Mouse (Mus musculus) lung, postnatal 36 days (tissue): ENCODE measurements at regions not wholly inside any gene's neighbourhood (a gene's known extent, or its start where the extent isn't known, plus 50 kb on each side); places are given as distances from the start of the nearest gene placed in this dataset.

ENCODE experiments used
- DNase-seq: peaks from one replicate; pipeline ENCODE4 v3.0.0; 2022; ENCODE audit warnings: mixed read lengths

DNA sequence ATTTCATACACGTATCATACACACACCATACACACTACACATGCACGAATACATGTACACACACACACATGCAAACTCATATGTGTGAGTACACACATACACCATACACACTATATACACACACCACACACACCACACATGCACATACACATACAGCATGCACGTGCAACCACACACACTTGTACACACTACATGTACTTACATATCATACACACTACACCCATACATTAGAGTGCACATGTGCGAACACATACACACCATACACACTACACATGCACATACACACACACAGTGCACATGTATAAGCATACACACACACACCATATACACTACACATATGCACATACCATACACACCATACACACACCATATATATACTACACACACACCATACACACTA is 117.5 kb downstream of the Psmg1 start:
- DNase-seq = no peak

DNA sequence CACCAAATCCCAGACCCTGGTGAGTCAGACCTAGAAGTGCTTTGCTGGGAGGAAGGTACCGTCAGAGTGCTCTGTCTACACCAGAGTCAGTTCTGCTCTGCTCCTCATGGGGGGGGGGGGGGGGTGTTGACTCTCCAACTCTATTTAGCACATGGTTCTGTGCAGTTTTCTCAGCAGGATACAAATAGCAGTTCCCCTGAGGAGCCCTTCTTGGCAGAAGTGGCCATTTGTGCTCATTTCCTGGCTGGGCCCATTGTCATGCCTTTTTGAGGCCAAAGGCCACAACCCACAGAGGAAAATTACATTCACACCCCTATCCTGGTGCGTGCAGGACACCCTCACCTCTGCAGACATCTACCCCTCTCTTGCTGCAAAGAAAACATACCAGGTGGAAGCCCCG is 118.3 kb downstream of the Psmg1 start:
- DNase-seq = no peak

DNA sequence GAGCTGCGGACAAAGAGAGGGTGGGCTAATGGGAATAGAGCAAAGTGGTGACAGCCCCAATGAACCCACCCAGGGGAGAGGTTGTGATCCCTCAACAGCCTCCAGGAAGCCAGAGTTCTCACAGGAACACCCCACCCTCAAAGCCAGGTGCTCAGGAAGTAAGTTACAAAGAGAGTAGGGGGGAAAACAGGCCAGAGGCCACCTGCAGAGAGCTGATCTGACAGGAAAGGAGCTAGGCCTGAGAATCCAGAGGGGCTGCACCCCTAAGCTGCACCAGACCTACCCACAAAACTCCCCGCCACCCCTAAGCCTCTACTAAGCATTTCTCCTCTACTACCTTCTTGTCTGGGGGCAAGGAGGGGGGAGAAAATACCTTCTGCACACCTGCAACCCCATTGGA is 120.5 kb downstream of the Psmg1 start:
- DNase-seq = no peak

DNA sequence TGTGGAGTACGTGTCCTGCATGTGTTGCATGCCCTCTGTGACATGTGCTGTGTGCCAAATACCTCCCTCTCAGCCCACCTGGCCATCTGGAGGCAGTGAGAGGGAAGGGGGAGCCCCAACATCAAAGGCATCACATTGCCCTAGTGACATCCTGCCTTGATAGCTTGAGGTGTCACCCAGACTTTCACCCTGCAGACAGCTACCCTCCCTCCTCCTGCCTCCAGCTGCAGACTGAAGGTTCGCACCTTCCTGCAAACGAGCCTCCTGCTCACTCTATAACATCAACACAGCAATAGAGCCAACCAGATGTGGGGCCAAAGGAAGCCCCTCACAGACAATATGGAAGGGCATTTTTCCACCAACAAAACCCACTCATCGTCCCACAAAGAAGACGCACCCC is 121.3 kb downstream of the Psmg1 start:
- DNase-seq = no peak

DNA sequence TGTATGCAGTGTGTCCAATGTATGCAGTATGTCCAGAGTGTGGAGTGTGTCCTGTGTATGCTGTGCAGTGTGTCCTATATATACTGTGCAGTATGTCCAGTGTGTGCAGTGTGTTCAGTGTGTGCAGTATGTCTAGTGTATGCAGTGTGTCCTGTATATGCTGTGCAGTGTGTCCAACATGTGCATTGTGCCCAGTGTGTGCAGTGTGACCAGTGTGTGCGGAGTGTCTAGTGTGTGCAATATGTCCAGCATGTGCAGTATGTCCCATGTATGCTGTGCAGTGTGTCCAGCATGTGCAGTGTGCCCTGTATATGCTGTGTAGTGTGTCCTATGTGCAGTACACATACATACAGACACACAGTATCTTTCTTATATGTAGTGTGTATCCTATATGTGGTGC is 121.9 kb downstream of the Psmg1 start:
- DNase-seq = no peak

DNA sequence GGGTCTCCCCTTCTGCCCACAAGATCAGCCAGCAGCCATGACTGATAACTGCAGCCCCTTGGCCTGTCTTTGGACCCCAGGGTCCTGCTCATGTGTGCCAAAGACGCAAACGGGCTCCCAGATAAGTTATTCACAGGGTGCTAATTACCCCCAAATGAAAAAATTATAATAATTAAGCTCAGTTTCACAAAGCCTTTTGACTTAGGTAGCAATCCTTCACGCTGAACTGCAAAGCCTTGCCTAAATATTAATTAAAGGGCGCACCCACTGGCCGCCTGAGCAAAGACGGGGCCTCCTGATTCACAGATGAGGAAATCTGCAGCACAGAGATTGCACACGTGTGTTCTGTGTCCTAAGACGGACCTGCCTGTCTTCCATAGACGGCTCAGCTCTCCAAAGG is 123.2 kb downstream of the Psmg1 start:
- DNase-seq = no peak

DNA sequence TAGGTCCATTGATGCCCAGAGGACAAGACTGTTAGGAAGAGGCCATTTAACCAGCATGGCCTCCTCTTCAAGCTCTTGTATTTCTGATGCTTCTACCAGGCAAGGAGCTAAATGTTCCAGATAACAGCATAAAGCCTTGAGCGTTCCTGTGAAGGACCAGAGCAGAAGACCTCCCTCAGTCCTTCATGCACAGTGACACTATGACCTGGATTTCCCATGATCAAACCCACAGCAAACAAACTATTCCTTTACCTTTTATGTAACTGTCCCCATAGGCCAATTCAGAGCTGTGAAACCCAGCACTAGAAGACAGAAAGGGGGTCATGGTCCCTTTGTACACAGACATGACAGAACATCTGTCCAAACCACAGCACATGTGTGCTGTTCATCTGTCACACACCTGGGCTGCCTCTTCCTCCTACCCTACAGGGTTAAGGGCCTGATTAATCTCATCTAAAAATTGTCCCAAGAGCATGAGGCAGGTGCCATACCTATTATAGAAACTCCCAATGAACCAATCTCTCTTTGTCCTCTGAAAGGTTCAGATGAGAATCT is 123.8 kb downstream of the Psmg1 start:
- DNase-seq = no peak

DNA sequence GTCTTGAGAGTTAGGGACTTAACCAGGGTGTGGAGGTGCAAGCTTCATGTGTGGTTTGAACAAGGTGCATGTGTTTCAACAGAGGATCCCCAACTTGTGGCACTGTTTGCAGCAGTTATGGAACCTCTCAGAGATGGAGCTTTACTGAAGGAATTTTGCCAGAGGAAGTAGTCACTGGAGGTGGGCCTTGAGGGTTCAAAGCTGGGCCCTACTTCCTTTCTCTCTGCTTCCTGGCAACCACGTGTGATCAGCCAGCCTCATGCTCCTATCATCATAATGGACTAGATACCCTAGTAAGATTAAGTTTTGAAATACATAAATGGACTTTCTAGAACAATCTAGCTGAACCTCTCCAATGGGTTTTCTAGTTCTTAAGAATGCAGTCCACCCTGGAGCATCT is 125.2 kb downstream of the Psmg1 start:
- no peak for DNase-seq

DNA sequence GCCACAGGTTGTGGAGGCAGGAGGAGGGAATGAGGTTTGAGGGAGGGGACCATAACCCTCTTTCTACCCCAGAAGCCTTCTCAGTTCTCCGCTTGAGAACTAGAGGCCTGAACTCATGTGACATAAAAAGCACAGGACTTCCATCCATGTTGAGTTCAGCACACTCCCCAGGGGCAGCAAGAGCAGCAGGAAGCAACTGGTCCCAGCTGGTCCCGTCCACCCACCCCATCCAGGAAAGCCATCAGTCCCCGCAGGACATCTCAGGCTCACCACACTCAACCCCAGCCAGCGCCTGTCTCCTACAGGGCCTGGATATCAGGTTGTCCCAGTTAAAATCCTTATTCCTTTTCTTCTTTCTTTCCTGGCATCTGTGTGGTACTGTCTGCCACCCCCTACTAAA is 126.1 kb downstream of the Psmg1 start:
- no peak for DNase-seq

DNA sequence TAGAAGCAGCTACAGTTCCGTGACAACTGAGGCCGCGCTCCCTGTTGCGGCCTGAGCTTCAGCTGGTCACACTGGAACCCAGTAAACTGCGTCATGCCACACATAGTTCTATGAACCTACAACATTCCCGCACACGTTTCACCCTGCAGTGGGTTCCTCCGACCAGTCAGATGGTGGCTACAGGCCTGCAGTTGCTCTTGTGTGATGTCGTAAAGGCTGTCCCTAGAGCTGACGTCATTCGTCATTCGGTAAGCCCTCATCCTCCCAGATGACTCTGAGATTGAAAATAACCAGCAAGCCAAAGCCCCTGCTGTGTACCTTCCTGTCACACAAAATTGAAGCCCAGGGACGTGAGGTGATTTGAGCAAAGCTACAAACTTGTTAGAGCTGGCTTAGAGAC is 126.7 kb downstream of the Psmg1 start:
- no peak for DNase-seq

DNA sequence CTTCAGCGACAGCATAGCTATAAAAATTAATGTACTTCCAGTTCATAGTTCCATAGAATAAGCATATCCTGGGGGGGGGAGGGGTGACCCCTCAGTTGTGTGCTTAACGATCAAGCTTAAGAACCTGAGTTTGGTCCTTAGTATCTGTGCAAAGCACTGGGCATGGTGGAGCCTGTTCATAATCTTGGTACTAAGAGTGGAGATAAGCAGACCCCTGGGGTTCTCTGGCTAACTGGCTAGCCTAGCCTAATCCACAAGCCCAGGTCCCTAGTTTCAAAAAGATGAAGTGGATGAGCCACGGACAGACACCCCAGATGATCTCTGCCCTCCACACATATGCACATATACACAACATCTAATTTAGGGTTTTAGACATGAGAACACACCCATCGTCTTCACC is 127.2 kb downstream of the Psmg1 start:
- no peak for DNase-seq

DNA sequence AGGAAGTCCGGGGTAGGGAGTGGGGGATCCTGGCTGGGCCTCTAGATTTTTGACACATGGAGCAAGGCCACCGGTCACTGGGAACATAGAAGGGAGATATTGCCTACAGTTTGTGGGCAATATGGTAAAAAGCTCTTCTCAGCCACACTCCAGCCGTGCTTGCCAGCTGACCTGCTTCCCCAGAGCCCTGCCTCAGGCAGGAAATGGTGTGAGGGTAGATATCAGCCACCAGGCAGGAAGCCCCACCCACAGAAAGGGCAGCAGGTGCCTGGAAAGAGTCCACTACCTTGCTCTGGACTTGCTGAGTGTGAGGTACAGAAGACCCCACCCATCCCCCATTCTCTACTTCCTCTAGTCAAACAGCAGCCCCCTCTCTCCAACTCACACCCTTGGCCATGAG is 128.1 kb downstream of the Psmg1 start:
- DNase-seq = peak; percentile 60

DNA sequence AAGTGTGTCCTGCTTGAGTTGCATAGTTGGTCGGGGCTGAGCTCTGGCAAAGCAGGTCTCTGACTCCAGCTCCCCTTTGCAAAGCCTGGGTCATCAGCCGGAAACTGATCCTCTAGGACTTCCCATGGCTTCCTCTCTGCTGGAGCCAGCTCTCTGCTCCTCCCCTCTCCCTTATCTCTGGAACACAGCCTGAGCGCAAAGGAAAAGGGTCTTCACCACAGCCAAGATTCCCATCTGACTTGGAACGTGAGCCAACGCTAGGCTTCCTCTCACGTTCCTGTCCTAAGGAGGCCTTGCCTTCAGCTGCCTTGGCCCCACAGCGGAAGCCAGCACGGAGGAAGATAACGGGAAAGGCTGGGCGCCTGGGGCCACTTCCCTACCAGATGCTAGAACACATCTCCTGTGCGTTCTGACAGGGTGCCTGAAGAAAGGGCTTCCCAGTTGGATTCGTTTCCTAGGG is 129.5 kb downstream of the Psmg1 start:
- peak; percentile 90 for DNase-seq

DNA sequence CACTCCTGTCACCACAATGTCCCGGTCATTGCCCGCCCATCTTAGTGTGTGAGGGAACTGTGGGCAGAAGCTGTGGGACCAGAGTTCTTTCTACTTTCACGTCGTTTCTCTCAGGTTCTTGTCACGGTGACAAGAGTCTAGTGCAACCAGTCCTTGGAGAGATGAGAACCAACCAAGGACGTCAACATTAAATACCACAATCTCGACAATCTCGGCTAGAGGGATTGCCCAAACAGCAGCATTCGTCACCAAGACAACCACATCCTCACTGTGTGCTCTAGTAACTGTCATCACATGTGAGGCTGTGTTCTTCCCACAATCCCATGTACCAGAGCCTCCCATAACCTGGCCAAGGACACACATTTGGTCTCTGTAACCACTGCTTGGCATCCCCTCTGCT is 129.9 kb downstream of the Psmg1 start:
- no peak for DNase-seq

DNA sequence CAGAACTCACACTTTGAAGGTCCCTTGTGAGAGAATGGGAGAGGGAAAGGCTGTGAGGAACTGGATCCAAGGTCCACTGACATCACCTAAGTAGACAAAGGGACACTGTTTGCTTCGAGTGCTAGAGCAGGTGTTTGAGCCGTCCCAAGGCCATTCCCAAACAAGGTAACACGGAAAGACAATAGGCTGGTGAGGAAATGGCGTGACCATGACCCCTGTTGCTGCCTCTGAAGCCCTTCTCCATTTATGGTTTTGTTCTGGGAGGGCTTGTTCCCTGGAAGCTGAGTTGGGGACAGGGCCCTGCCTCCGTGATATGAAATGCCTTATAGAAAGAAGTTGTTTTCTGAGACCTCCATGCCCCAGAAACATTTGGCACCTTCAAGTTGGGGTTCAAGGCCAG is 130.6 kb downstream of the Psmg1 start:
- DNase-seq = no peak

DNA sequence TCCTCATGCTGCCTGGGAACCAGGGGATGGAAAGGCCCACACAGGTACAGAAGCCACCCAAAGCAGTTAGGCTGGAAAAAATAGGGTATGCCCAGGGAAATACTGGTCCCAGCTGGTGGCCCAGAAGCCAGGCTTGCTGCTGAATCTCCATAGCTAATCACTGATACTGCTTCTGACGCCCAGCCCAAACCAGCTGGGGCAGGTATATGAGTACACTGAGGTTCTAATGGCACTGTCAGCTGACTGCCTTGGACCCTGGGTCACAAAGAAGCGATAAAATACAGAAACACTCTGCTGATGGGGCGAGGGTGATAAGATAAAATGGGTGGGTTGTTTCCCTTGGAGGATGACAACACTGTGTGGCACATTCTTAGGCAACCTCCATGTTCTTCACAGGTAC is 133.4 kb downstream of the Psmg1 start:
- DNase-seq = no peak

DNA sequence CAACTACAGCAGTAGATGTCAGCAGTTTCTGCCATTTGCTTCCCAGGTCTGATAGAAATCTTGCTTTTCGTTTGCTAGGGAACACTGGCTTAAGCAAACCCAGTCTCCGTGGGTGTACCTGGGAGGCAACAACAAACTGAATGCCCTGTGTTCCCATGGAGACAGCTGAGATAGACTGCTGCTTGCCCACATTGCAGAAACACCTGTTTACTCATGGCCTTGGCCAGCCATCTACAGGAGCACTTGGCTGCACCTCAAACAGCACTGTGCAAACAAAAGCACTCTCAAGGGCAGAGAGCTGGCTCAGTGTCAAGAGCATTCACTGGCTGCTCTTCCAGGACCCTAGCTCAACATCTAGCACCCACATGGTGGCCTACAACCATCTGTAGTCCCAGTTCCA is 135.5 kb downstream of the Psmg1 start:
- DNase-seq = peak; percentile 95

DNA sequence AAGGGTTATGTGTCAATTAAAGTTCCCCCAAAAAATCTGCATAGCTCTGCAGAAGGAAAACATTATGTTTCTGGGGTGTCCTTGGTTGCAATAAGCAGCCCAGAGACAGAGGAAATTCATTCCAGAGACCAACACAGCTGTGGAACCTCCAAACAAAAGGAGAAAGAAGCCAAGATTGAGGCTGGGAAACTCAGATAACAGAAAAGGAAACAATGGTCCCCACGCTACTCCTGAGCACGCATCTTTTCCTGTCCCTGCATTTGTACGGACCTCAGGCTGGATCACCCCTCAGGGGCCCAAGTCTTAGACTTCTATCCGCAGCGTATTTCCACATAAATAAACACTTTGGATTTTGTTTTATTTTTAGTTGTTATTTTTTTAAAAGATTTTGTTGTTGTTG is 138.9 kb downstream of the Psmg1 start:
- peak; percentile 63 for DNase-seq

DNA sequence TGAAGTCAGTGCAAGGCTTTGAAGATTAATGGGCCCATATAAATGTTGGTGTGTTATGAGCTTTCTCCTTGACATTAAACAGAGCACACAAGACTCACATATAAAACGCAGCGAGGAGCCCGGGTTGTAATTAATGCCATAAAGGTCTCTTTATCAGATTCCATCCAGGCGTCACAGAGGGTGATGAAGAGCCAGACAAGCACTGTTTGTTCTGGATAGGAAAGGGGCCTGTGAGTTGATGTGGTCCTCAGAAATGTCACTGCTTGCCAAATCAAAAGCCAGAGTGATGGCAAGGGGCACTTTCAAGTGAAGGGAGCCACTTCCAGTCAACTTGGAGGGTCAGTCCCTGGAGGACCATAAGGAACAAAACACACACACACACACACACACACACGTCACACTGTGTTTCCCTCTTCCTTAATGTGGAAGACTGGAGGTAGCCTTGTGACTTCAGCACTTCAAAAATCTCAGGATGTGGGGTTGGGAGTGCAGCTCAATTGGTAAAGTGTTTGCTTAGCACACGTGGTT is 142.1 kb downstream of the Psmg1 start:
- DNase-seq = peak; percentile 78

DNA sequence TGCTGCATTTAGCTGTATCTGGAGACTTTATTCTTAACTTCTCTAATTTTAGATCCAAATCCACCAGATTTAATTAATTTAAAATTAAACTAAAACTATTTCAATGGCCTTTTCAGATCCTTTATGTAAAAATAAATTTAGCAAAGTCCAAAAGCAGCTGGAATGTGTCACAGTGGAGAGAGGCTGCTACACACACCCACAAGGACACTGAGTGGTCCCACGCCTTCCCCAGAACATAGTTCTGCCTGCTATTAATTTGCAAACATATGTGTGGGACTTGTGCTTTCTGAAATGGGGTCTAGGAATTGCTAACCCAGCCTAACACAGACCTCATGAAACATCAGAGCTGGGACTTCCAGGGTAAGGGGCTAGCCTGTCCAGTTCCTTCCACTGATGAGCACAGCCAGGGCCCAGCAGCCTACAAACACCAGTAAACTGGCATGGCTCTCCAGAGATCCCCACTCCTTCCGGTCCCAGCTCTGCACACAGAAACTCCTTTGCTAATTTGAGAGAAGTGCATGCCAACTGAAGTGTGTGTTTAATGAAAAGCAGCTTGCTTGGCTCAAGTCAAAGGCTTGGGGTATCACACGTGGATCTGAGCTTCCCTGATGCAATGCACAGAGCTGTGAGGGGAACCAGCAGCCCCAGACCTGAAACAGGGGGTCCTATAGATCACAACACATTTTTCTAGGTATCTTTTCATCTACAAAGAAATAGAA is 142.8 kb downstream of the Psmg1 start:
- DNase-seq = peak; percentile 68

DNA sequence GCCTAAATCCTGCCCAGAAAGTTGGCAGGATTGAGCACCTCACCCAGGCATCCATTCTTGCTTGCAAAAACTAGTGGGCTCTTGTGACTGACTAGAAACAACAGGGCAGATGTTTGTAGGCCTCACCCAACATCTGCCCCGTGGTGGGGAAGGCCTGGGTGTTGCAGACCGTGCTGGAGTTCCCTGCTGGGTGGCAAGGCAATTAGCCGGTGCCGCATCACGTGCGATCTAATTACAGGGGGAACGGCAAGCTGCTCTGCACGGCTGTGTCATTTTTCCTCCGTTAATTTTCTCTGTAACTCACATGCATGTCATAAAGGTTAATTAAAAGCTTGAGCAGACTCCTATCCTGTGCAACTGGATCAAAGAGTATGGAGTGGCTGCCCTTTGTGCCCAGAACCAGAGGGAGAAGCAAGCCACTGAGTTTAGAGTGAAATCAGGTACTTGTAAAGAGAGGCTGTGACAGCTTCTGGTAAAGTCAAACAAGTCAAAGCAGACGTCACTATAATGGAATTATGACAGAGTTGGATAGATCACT is 143.5 kb downstream of the Ets2 start:
- no peak for DNase-seq

DNA sequence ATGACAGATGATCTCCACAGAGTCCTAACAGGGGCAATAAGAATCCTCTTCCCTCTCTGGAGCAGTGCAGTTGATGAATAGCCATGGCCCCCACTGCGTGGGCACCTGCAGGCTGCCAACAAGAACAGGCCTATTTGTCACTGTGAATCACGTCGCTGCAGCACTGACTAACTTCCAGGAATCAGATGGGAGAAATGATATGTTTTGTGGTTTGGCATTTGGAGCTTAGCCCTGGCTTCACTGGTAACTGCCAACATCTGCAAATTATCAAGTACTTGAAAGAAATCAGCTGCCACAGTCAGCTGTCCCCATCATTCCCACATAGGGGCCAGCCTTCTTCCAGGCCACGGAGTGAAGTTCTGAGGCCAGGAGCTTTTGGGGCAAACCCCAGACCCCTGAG is 142.8 kb downstream of the Ets2 start:
- DNase-seq = peak; percentile 38

DNA sequence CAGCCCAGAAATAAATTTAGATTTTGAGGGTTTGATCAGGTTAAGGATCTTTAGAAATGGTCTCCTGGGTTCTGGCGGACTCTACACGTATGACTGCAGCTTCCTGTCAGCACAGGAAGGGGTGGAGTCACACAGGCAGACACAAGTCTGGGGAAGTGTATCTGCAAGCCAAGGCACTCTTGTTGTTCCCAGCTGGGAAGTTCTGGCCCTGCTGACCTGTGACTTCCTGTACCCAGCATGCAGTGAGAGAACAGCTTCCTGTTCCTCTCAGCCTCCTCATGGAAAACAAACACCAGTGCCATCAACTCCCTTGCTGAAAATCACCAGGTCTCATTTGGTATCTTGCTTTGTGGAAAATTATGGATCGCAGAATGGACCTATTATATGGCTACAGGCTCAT is 140.9 kb downstream of the Ets2 start:
- no peak for DNase-seq

DNA sequence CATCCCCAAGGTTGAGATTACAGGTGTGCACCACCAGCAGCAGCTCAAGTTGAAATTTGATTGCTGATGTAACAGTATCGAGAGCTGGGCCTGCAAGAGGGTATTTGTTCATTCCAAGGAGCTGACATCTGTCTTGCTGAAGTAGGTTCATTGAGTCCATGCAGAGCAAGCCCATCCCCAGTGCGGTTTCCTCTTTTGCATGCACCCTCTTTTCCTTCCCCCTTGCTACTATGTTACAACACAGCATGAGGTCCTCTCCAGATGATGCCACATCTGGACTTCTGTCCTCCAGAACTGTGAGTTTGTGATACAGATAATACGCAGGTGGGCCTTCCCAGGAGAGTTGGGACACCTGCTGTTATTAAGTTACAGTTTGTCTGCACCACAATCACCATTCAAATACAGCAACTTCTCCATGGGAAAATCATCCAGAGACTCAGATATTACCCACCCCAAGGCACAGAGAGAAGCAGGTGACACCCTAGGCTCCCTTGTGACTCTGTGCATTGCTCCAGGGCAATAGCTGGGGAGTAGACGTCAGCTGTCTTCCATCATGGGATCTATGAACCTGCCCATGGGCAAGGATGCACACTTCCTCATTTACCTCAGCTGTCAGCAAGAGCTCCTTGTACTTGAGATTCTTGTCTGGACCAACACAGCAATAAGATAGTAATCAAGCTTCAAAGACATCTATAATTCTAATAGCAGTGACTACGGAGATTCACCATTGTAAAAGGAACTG is 137.8 kb downstream of the Ets2 start:
- no peak for DNase-seq
